Mouse (Mus musculus) midbrain, embryonic 13.5 days (tissue): ENCODE data around the gene Barx1. TPM values are rescaled to one million over a fixed set of nuclear protein-coding genes. Genes with fewer than 3 reads are reported as not detected.
A peak's percentile ranks its signal among the peaks of the same experiment; 100 is the strongest.

ENCODE experiments used
- ATAC-seq: fragments of 200-750 bp; cut with Nextera tagmentation; 2 replicates; pipeline ENCODE4 v1.8.0; 2017; ENCODE audit warnings: mild to moderate bottlenecking, moderate TSS enrichment, moderate library complexity
- H3K27ac ChIP-seq: fragments of 300-500 bp; sonication (generic); 2 replicates; pipeline ENCODE4 v1.5.1; 2015; ENCODE audit warnings: inconsistent platforms, mild to moderate bottlenecking, moderate library complexity
- H3K27me3 ChIP-seq: fragments of 300-500 bp; sonication (generic); 2 replicates; pipeline ENCODE4 v1.6.1; 2015; ENCODE audit warnings: mild to moderate bottlenecking, inconsistent platforms
- H3K36me3 ChIP-seq: fragments of 300-500 bp; sonication (generic); 2 replicates; pipeline ENCODE4 v1.6.1; 2015; ENCODE audit warnings: mild to moderate bottlenecking, inconsistent platforms
- H3K4me1 ChIP-seq: fragments of 300-500 bp; sonication (generic); replicated peaks from 2 replicates; pipeline ENCODE4 v1.6.1; 2015; ENCODE audit warnings: inconsistent platforms
- H3K4me2 ChIP-seq: fragments of 300-500 bp; sonication (generic); replicated peaks from 2 replicates; pipeline ENCODE4 v1.6.1; 2015; ENCODE audit warnings: moderate library complexity, mild to moderate bottlenecking, inconsistent platforms
- H3K4me3 ChIP-seq: fragments of 300-500 bp; sonication (generic); replicated peaks from 2 replicates; pipeline ENCODE4 v1.5.1; 2015; ENCODE audit warnings: mild to moderate bottlenecking, inconsistent platforms
- H3K9ac ChIP-seq: fragments of 300-500 bp; sonication (generic); replicated peaks from 2 replicates; pipeline ENCODE4 v1.6.1; 2015; ENCODE audit warnings: mild to moderate bottlenecking, inconsistent platforms
- H3K9me3 ChIP-seq: fragments of 300-500 bp; sonication (generic); 2 replicates; pipeline ENCODE4 v1.6.1; 2016; ENCODE audit warnings: mild to moderate bottlenecking, inconsistent platforms
- WGBS: fragments of 180-500 bp; shearing (Covaris S2); methylation state at CpG from one replicate; pipeline ENCODE4 v1.1.7; 2015; 5-methylcytosine and 5-hydroxymethylcytosine counted together
- polyA plus RNA-seq: library from polyadenylated mRNA; unstranded; fragments of >200 nt; fragmentation: Nextera tagmentation; extraction: Ambion mirVana; gene quantifications from 2 replicates; pipeline ENCODE4 v1.2.1, GENCODE M21; 2015

Barx1 gene
- 0.15 TPM in 1 of 2 replicates, not detected in the other for polyA plus RNA-seq

DNA sequence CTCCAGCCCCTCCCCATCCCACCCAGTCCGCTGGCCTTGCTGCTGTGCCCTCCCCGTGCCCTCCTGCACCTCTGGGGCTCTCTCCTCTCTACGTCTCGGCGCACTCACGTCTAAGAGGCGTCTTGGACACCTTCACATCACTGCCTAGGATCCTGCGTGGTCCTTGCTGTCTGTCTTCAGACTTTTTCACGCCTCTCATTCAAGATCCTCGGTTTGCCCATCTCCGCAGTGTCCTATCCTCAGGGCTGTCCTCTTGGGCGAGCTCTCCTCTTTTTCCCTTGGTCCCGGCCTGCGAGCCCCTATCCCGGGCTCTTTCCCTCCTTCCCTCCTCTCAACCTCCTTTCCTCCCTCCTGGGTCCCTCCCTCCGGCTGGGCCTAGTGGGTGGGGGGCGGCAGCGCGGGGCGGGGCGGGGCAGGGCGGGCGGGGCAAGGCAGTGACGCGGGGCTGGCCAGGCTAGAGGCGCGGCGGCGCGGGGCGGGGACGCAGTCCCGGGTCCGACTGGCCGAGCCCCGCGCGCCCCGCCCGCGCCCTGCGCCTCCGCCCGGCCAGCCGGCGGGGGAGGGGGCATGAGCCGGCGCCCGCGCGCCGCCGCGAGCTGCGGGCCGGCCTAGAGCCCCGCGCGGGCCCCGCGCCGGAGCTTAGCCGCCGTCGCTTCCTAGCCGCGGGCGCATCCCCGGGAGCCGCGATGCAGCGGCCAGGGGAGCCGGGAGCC, at the start of gene Barx1:
Gene Barx1, plus strand, starts transcription at position 568 of the 713 bp plus-strand sequence.
- Histone ChIP-seq H3K27ac (no peak within 1 kb of the TSS), H3K36me3 (no peaks in the 10 kb centered on the region), H3K4me3 (peak within 1 kb of the TSS; percentile 39), H3K9ac (peak within 1 kb of the TSS; percentile 44; the same call in 1 of the 2 replicates), H3K27me3 (peaks cover 100% of the 10 kb centered on the region), H3K4me1 (peaks cover 29% of the 10 kb centered on the region), H3K4me2 (peak within 1 kb of the TSS; percentile 71), H3K9me3 (no peaks in the 10 kb centered on the region)
- 0 out of 2 replicates have a peak, but pooled peaks have one; percentile 51 for ATAC-seq
- WGBS, result under 1% methylated on average over 48 of the region's 73 CpGs

DNA sequence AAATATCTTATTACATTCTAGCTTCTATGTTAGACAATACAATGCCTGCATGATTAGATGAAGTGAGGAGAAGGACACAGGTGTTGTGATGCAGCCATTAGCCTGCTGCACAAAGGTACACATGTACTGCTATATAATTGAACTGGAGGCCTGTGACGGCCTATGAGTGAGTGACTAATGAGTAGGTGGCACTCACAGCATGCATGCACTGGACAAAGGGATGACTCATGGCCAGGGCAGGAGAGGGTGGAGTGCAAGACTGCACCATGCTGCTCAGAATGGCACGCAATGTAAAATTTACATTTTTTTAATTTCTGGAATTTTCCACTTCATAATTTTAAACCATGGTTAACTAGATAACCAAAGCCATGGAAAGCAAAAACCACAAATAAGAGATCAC, 48.3 kb upstream of the Barx1 start:
- WGBS, result 85% methylated on average over 2 of the region's 2 CpGs

DNA sequence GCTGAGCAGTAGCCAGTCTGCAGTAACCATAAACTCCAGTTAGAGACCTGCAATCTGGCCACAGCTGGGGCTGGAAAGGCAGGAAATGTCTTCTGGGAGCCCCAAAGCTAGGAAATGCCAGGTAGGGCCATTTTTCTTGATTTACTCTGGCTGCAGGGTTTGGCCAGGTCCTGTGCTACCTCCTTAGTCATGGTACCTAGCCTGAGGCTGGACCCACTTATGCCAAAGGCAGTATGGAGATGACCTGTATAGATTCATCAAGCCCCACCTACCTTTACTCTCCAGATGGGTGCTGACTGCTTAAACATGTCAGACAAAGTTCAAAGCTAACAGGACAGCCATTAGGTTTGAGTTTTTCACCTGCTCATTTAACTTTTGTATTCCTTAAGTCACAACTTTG, 45.0 kb upstream of the Barx1 start:
- no peak overlapping the region for H3K4me3 ChIP-seq
- no peak overlapping the region for H3K27ac ChIP-seq
- ATAC-seq, result no peak
- H3K4me1 ChIP-seq, result no peaks in the 10 kb centered on the region
- no peaks in the 10 kb centered on the region; the same call in 1 of the 2 replicates for H3K9me3 ChIP-seq
- H3K9ac ChIP-seq, result no peak overlapping the region
- peaks cover 3% of the 10 kb centered on the region; the same call in 1 of the 2 replicates for H3K36me3 ChIP-seq
- H3K4me2 ChIP-seq, result no peak overlapping the region
- no peaks in the 10 kb centered on the region for H3K27me3 ChIP-seq

More for the DNA sequence above, 48.3 kb upstream of the Barx1 start:
- no peaks in the 10 kb centered on the region; the same call in 1 of the 2 replicates for H3K9me3 ChIP-seq
- no peaks in the 10 kb centered on the region for H3K4me1 ChIP-seq
- ATAC-seq, result no peak
- H3K9ac ChIP-seq, result no peak overlapping the region
- peaks cover 3% of the 10 kb centered on the region; the same call in 1 of the 2 replicates for H3K36me3 ChIP-seq
- H3K27ac ChIP-seq, result no peak overlapping the region
- H3K27me3 ChIP-seq, result no peaks in the 10 kb centered on the region
- H3K4me2 ChIP-seq, result no peak overlapping the region
- no peak overlapping the region for H3K4me3 ChIP-seq

DNA sequence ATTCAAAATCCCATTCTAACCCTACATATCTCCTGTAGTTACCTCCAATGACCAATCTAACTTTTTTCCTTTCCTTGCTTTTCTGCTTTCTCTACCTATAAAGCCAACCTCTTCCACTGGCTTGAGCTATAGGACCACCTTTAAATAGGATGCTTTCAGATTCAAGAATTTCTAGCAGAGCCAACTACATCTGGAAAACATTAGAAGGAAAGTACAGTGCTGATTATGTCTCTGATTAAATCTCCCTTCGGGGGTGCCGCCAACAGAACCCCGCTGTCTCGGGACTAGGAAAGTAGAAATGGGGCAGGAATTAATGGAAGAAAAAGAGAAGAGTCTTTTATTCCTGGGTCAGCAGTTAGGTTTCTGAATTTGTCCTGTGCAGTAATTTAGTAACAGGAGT, 43.9 kb upstream of the Barx1 start:
- 92% methylated on average over 4 of the region's 4 CpGs for WGBS

DNA sequence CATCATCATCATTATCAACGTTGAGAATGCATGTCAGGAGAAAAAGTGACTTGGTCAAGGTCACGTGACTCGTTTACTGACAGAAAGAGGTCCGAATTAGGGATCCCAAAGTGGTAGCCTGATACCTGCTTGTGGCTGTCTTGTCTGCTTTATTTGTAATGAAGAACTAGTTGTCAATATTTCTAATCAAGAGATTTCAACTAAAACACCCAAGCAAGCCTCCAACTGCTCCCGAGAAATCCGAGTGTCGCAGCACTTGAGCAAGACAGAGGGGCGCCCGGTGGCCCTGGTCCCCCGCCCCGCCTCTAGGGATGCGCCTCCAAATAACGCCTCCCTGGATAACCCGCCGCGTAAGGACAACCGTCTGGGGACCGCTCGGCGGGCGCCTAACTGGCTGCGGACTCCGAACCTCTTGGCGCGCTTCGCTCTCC, 37.8 kb upstream of the Barx1 start:
- peak overlapping the region; percentile 67 for H3K4me2 ChIP-seq
- H3K9me3 ChIP-seq, result no peaks in the 10 kb centered on the region
- peaks cover 8% of the 10 kb centered on the region; the same call in 1 of the 2 replicates for H3K27me3 ChIP-seq
- no peaks in the 10 kb centered on the region for H3K36me3 ChIP-seq
- peak overlapping the region; percentile 80 for H3K4me3 ChIP-seq
- WGBS, result 3% methylated on average over 26 of the region's 26 CpGs
- peak overlapping the region; percentile 88 for H3K27ac ChIP-seq
- no peak for ATAC-seq
- peak overlapping the region; percentile 87 for H3K9ac ChIP-seq
- peaks cover 8% of the 10 kb centered on the region for H3K4me1 ChIP-seq

More for the DNA sequence above, 43.9 kb upstream of the Barx1 start:
- Histone ChIP-seq H3K36me3 (peaks cover 3% of the 10 kb centered on the region; the same call in 1 of the 2 replicates), H3K27me3 (no peaks in the 10 kb centered on the region), H3K4me1 (no peaks in the 10 kb centered on the region), H3K9me3 (no peaks in the 10 kb centered on the region; the same call in 1 of the 2 replicates), H3K4me3 (no peak overlapping the region), H3K4me2 (no peak overlapping the region), H3K27ac (no peak overlapping the region), H3K9ac (no peak overlapping the region)
- ATAC-seq, result no peak

DNA sequence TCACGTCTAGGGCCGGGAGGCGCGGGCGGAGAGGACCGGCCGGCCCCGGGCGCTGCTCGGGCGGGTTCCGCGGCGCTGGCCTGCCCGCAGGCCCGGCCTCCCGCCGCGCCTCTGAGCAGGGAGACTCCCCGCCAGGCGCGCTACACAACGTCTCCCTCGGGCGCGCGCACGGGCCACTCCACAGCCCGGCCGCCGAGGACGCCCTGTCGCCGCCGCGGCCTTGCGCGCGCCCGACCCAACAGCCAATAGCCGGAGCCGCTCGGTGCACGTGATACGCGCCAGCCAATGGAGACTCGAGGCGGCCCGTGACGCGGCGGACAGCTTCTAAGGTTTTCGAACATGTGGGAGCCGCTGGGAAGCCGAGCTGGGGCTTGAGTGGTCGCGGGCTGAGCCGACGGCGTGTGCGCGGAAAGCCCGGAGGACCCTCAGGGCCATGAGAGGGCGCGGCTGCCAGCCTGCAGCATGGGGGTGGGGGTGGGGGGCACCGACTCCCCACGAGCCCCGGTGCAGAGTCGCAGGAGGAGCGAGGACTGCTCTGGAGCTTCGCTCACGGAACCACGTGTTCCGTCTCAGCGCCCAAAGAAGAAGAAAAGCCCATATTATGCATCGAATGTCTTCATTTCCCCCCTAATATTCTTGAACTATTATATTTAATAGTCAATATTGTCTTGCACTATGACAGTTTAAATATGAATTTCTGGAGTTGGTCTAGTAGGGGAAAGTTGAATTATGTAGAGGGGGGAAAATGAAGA, 37.2 kb upstream of the Barx1 start, which contains the start of gene Ptpdc1:
Gene Ptpdc1, minus strand, starts transcription at position 232 of the 752 bp plus-strand sequence.
- Histone ChIP-seq H3K9ac (peak within 1 kb of the TSS; percentile 87), H3K4me2 (peak within 1 kb of the TSS; percentile 67), H3K4me3 (peak within 1 kb of the TSS; percentile 80), H3K27ac (peak within 1 kb of the TSS; percentile 88), H3K36me3 (no peaks in the 10 kb centered on the region), H3K27me3 (peaks cover 8% of the 10 kb centered on the region; the same call in 1 of the 2 replicates), H3K4me1 (peaks cover 8% of the 10 kb centered on the region), H3K9me3 (no peaks in the 10 kb centered on the region)
- peak; percentile 98 for ATAC-seq
- 1% methylated on average over 61 of the region's 76 CpGs for WGBS

DNA sequence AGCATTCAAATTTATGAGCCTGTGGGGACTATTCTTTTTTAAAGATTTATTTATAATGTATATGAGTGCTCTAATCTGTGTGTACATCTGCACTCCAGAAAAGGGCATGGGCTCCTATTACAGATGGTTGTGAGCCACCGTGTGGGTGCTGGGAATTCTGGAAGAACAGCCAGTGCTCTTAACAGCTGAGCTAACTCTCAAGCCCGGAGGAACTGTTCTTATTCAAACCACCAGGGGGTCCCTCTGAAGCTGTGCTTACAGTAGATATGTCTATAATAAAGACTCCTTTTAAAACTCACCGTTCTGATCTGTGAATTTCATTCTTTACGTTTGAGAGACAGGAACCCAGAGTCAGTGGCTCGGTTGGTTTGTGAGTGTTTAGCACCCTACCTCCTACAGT, 31.1 kb upstream of the Barx1 start:
- no peaks in the 10 kb centered on the region for H3K4me1 ChIP-seq
- H3K27ac ChIP-seq, result no peak overlapping the region
- H3K9me3 ChIP-seq, result no peaks in the 10 kb centered on the region
- H3K27me3 ChIP-seq, result peaks cover 4% of the 10 kb centered on the region; the same call in 1 of the 2 replicates
- H3K4me3 ChIP-seq, result no peak overlapping the region
- WGBS, result 80% methylated on average over 5 of the region's 5 CpGs
- H3K36me3 ChIP-seq, result no peaks in the 10 kb centered on the region
- ATAC-seq, result no peak
- no peak overlapping the region for H3K9ac ChIP-seq
- H3K4me2 ChIP-seq, result no peak overlapping the region

DNA sequence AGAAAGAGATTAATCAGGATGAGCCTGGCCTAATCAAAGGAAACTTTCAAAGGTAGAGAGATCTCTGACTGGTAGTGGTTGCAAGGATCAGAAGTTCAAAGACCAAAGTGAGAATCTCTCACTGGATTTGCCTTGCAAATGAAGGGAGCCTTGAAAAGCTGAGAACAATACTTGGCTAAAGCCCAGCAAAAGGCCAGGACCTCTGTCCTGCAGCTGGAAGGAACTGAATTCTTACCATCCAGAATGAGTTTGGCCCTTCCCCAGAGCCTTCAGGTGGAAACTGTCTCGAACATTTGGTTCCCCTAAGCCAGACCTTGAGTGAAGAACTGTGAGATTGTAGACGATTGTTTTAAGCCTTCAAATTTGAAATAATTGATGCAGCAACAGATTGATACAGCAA, 25.1 kb upstream of the Barx1 start:
- Histone ChIP-seq H3K4me1 (0 out of 2 replicates have a peak, but pooled peaks cover 3% of the 10 kb centered on the region), H3K27me3 (no peaks in the 10 kb centered on the region), H3K36me3 (no peaks in the 10 kb centered on the region), H3K9me3 (no peaks in the 10 kb centered on the region), H3K9ac (no peak overlapping the region), H3K4me2 (no peak overlapping the region), H3K4me3 (no peak overlapping the region), H3K27ac (no peak overlapping the region)
- 31% methylated on average over 2 of the region's 2 CpGs for WGBS
- no peak for ATAC-seq

DNA sequence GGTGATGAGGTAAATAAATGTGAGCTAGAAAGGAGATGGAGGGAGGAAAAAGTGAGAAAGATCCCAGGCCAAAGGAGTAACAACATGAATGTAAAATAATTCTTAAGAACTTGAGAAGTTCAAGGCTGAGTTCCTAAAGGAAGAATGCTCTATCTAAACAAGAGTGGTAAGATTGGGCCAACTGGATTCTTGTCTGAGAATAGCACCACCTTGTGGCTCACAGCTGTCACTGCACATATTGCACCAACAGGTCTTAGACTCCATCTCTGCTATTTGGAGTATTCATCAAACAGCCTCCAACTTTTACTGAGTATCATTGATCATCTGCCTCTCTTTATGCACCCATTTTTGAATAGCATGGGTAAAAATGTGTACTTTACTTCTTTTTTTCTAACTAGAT, 23.2 kb upstream of the Barx1 start:
- Histone ChIP-seq H3K4me3 (no peak overlapping the region), H3K27ac (no peak overlapping the region), H3K9me3 (no peaks in the 10 kb centered on the region), H3K4me1 (0 out of 2 replicates have a peak, but pooled peaks cover 3% of the 10 kb centered on the region), H3K36me3 (no peaks in the 10 kb centered on the region), H3K9ac (no peak overlapping the region), H3K27me3 (no peaks in the 10 kb centered on the region), H3K4me2 (no peak overlapping the region)
- ATAC-seq, result no peak

DNA sequence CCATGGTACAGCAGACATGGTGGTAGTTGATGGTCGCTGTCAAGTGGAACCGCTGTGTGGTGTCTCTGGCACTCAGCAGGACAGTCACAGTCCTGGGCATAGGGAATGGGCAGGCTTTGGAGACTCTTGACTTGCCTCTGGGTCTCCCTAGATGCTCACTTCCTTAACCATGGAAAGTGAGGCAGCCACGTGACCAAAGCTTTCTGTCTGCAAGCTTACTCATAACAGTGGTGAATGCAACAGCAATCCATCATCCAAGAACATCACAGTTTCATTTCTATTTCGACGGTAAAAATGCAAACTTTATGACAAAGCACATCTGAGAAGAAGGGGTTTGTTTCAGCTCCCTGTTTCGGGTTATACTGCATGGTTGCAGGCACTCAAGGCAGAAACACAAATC, 19.7 kb upstream of the Barx1 start:
- Histone ChIP-seq H3K9me3 (no peaks in the 10 kb centered on the region), H3K27ac (no peak overlapping the region), H3K36me3 (no peaks in the 10 kb centered on the region), H3K27me3 (no peaks in the 10 kb centered on the region), H3K4me1 (no peaks in the 10 kb centered on the region), H3K4me3 (no peak overlapping the region), H3K4me2 (no peak overlapping the region), H3K9ac (no peak overlapping the region)
- ATAC-seq, result no peak
- WGBS, result 86% methylated on average over 6 of the region's 6 CpGs

DNA sequence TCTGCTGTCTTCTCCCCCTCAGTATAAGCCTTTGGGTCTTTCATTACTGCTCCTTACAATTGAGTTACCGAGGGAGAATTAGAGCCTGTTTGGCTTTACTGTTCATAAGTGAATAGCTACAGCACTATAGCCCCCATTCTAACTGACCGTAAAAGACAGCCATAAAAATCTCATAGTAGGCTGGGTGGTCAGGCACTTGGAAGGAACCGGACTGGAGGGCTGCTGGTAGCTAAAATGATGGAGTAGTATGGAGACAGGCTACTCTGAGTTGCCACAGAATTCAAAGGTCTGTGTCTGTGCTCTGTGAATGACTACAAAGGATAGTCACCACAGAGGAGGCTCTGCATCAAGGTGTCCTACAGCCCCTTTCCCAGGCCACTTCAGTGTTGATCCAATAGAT, 18.8 kb upstream of the Barx1 start:
- no peaks in the 10 kb centered on the region for H3K9me3 ChIP-seq
- no peaks in the 10 kb centered on the region for H3K27me3 ChIP-seq
- 84% methylated on average over 3 of the region's 3 CpGs for WGBS
- H3K4me2 ChIP-seq, result no peak overlapping the region
- H3K9ac ChIP-seq, result no peak overlapping the region
- H3K27ac ChIP-seq, result no peak overlapping the region
- no peak overlapping the region for H3K4me3 ChIP-seq
- H3K4me1 ChIP-seq, result no peaks in the 10 kb centered on the region
- no peak for ATAC-seq
- H3K36me3 ChIP-seq, result no peaks in the 10 kb centered on the region

DNA sequence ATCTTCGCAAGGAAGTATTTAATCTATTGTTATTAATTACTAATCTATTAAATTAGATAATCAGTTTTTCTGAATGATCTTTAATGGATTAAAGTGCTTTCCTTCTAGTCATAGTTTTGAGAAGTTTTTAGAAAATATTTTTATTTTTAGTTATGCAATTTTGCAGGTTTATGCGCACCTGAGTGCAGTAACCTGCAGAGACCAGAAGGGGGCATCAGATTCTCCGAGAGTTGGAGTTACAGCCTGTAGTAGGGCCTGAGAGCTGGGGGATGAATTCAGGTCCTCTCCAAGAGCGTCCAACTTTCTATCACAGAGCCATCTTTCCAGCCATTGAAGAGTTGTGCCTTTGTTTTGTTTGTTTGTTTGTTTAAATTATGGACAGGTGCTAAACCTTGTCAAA, 16.1 kb upstream of the Barx1 start:
- WGBS, result 85% methylated on average over 4 of the region's 4 CpGs
- 0 out of 2 replicates have a peak, but pooled peaks cover 3% of the 10 kb centered on the region for H3K27me3 ChIP-seq

More for the DNA sequence above, 16.1 kb upstream of the Barx1 start:
- Histone ChIP-seq H3K4me3 (no peak overlapping the region), H3K9me3 (no peaks in the 10 kb centered on the region), H3K4me1 (no peaks in the 10 kb centered on the region), H3K9ac (no peak overlapping the region), H3K27ac (no peak overlapping the region), H3K36me3 (no peaks in the 10 kb centered on the region), H3K4me2 (no peak overlapping the region)
- ATAC-seq, result no peak
